Comparison of ENCODE assay signal across 21 mouse cellular contexts in the genomic region with DNA sequence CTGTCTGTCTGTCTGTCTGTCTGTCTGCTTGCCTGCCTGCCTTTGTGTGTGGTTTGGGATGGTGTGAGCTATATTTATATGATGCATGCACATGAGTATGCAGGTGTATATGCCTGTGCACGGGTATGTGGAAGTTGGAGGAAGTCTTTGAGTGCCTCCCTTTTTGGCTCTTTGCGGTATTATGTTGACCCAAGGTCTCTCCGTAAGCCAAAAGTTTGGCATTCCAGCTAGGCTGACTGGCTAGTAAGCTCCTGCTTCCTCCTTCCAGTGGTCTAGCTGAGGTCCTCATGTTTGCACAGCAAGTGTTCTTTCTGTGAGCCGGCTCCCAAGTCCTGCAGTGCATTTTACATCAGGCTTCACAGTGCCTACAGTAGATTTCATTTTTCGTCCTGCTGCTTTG. TPM values are rescaled to one million over a fixed set of nuclear protein-coding genes. Genes with fewer than 3 reads are reported as not detected.
DNase-seq lines count a peak whose midpoint lies in the region; ATAC-seq and TF ChIP-seq lines count a peak whose summit lies in the region.
"Had no signal": no experiment of that assay in that cellular context is flagged by ENCODE, and none has a peak within 500 bp of the region (broad histone marks: within the 10 kb centered on the region; RNA-seq: fewer than 3 reads in every experiment).

No protein-coding gene starts in this region.

- no peak for ATAC-seq in lung, embryonic 14.5 days (ENCODE audit: insufficient read depth)
- peak; percentile 52 for ATAC-seq in lung, postnatal 0 days
- ATAC-seq: forebrain, embryonic 14.5 days; forebrain, embryonic 16.5 days had no signal

- no peaks in the 10 kb centered on the region for H3K9me3 ChIP-seq in lung, embryonic 14.5 days (ENCODE audit: low read depth, low read length)
- H3K9me3 ChIP-seq in lung, postnatal 0 days (ENCODE audit: low read length): no peaks in the 10 kb centered on the region
- H3K9me3 ChIP-seq: embryonic facial prominence, embryonic 13.5 days; embryonic facial prominence, embryonic 15.5 days; forebrain, embryonic 10.5 days; forebrain, embryonic 12.5 days had no signal

- peak; percentile 54 for DNase-seq in lung, embryonic 14.5 days
- DNase-seq in lung, postnatal 25 days (ENCODE audit: low spot score): no peak
- peak; percentile 46 for DNase-seq in lung, postnatal 0 days (ENCODE audit: low spot score)
- no peak for DNase-seq in lung, postnatal 4 days
- DNase-seq: adrenal gland, adult 2 months; adrenal gland, postnatal 10 days; adrenal gland, postnatal 25 days; cerebellum, adult 11 months; cerebellum, adult 18-20 months; cerebellum, adult 8-10 months; cerebellum, adult 9-11 months; cerebellum, postnatal 14 days; cerebellum, postnatal 36 days; embryo, embryonic 11 days had no signal

- no peak overlapping the region for H3K4me3 ChIP-seq in lung, embryonic 14.5 days (ENCODE audit: low read depth, low read length)
- no peak overlapping the region for H3K4me3 ChIP-seq in lung, postnatal 0 days (ENCODE audit: low read depth, low read length)
- H3K4me3 ChIP-seq: embryonic facial prominence, embryonic 13.5 days; embryonic facial prominence, embryonic 15.5 days; erythroblast, embryonic 14.5 days; forebrain, embryonic 10.5 days; forebrain, embryonic 12.5 days had no signal

- H3K27me3 ChIP-seq in lung, embryonic 14.5 days (ENCODE audit: insufficient read depth, low read length): no peaks in the 10 kb centered on the region
- no peaks in the 10 kb centered on the region for H3K27me3 ChIP-seq in lung, postnatal 0 days (replicated peaks; ENCODE audit: insufficient read depth, low read length)
- H3K27me3 ChIP-seq: embryonic facial prominence, embryonic 13.5 days; embryonic facial prominence, embryonic 15.5 days; forebrain, embryonic 12.5 days had no signal

- peak overlapping the region; percentile 47; the same call in 1 of the 2 replicates for H3K27ac ChIP-seq in lung, embryonic 14.5 days (ENCODE audit: low read depth)
- no peak overlapping the region for H3K27ac ChIP-seq in lung, postnatal 0 days (ENCODE audit: low read length)
- H3K27ac ChIP-seq: embryonic facial prominence, embryonic 13.5 days; embryonic facial prominence, embryonic 15.5 days; forebrain, embryonic 10.5 days; forebrain, embryonic 12.5 days had no signal

- TF ChIP-seq CTCF in lung, embryonic 14.5 days (IDR thresholded peaks at IDR 0.05; ENCODE audit: low read depth): no peak
- no peak for TF ChIP-seq CTCF in lung, postnatal 0 days (IDR thresholded peaks at IDR 0.05)

- no peak overlapping the region for H3K9ac ChIP-seq in lung, embryonic 14.5 days
- H3K9ac ChIP-seq in lung, postnatal 0 days (replicated peaks; ENCODE audit: low read depth): no peak overlapping the region
- H3K9ac ChIP-seq: embryonic facial prominence, embryonic 13.5 days; embryonic facial prominence, embryonic 15.5 days; forebrain, embryonic 12.5 days had no signal

- TF ChIP-seq EP300 in lung, postnatal 0 days (IDR thresholded peaks at IDR 0.05): no peak

- no peaks in the 10 kb centered on the region for H3K4me1 ChIP-seq in lung, embryonic 14.5 days (ENCODE audit: insufficient read depth)
- H3K4me1 ChIP-seq in lung, postnatal 0 days (ENCODE audit: insufficient read depth, low read depth, low read length): no peaks in the 10 kb centered on the region
- H3K4me1 ChIP-seq: embryonic facial prominence, embryonic 15.5 days; forebrain, embryonic 10.5 days; forebrain, embryonic 12.5 days had no signal

- H3K4me2 ChIP-seq in lung, embryonic 14.5 days: no peak overlapping the region
- H3K4me2 ChIP-seq in lung, postnatal 0 days (replicated peaks; ENCODE audit: low read depth, low read length): no peak overlapping the region
- H3K4me2 ChIP-seq: embryonic facial prominence, embryonic 13.5 days; embryonic facial prominence, embryonic 15.5 days; forebrain, embryonic 12.5 days had no signal

- H3K36me3 ChIP-seq in lung, embryonic 14.5 days (ENCODE audit: insufficient read depth): no peaks in the 10 kb centered on the region
- H3K36me3 ChIP-seq in lung, postnatal 0 days (ENCODE audit: insufficient read depth, low read length): no peaks in the 10 kb centered on the region
- H3K36me3 ChIP-seq: embryonic facial prominence, embryonic 13.5 days; embryonic facial prominence, embryonic 15.5 days; forebrain, embryonic 12.5 days had no signal

- 67% methylated on average over 5 of the region's 5 CpGs for WGBS in lung, embryonic 14.5 days
- WGBS in lung, postnatal 0 days: 50% methylated on average over 5 of the region's 5 CpGs

RNA-seq across cellular contexts. Expression of a gene that starts 24.4 kb away (rescaled TPM):
- 9.5 and 9.8 TPM in 2 replicates for polyA plus RNA-seq in lung, embryonic 14.5 days (2014; fragmentation: Nextera tagmentation; extraction: Ambion mirVana)
- 8.2 and 8.6 TPM in 2 replicates for polyA plus RNA-seq in lung, postnatal 0 days (2015; fragmentation: Nextera tagmentation; extraction: Ambion mirVana)

Comparison
In these comparisons a context has a peak if more than half of its experiments do, and no peak if none do; other contexts are left out.
1. DNase-seq: peak in lung, embryonic 14.5 days (single experiment) and lung, postnatal 0 days (single experiment); none in lung, postnatal 25 days (single experiment) and lung, postnatal 4 days (0 of 2).